9 mouse cellular contexts compared by ENCODE assay signal in the genomic region with DNA sequence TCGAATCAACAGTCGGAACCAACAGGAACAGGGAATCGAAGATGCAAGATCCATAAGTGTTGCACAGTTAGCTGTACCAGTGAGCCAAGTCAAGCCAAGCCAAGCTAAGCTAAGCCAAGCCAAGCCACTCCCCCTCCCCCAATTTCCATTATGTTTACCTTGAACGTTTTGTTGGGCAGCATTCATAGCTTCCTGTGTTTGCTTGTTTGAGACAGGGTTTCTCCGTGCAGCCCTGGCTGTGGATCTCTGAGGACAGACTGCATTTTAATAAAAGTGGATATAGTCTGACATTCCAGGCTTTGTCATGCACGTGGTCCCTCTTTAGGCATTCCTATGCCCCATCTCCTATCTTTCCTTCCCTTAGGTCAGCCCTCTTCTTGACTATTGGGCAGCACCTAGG. TPM values are rescaled to one million over a fixed set of nuclear protein-coding genes. Genes with fewer than 3 reads are reported as not detected.
DNase-seq lines count a peak whose midpoint lies in the region; ATAC-seq and TF ChIP-seq lines count a peak whose summit lies in the region.
"Had no signal": no experiment of that assay in that cellular context is flagged by ENCODE, and none has a peak within 500 bp of the region (broad histone marks: within the 10 kb centered on the region; RNA-seq: fewer than 3 reads in every experiment).

No protein-coding gene starts in this region.

- no peaks in the 10 kb centered on the region for H3K9me3 ChIP-seq in limb, embryonic 13.5 days
- H3K9me3 ChIP-seq in stomach, embryonic 16.5 days (replicated peaks; ENCODE audit: control insufficient read depth, low read length), result no peaks in the 10 kb centered on the region

- no peaks in the 10 kb centered on the region for H3K27me3 ChIP-seq in cerebellum, adult 2 months (ENCODE audit: control insufficient read depth, insufficient read depth, low read length)
- H3K27me3 ChIP-seq in thymus, adult 2 months (ENCODE audit: control insufficient read depth, insufficient read depth, low read length), result no peaks in the 10 kb centered on the region
- H3K27me3 ChIP-seq in limb, embryonic 13.5 days, result no peaks in the 10 kb centered on the region
- H3K27me3 ChIP-seq in stomach, embryonic 16.5 days (ENCODE audit: control insufficient read depth, insufficient read depth, low read length), result no peaks in the 10 kb centered on the region

- peak overlapping the region; percentile 85 for H3K9ac ChIP-seq in limb, embryonic 13.5 days
- peak overlapping the region; percentile 90 for H3K9ac ChIP-seq in stomach, embryonic 16.5 days (ENCODE audit: low read length)

- H3K36me3 ChIP-seq in thymus, adult 2 months (ENCODE audit: control insufficient read depth, insufficient read depth, low read length), result peaks cover 15% of the 10 kb centered on the region
- H3K36me3 ChIP-seq in limb, embryonic 13.5 days, result peaks cover 21% of the 10 kb centered on the region
- H3K36me3 ChIP-seq in stomach, embryonic 16.5 days (ENCODE audit: control insufficient read depth, insufficient read depth, low read length), result 0 out of 2 replicates have a peak, but pooled peaks cover 8% of the 10 kb centered on the region

- 27% methylated on average over 6 of the region's 6 CpGs for WGBS in cerebellum, adult 2 months
- WGBS in thymus, adult 2 months, result 56% methylated on average over 6 of the region's 6 CpGs
- WGBS in limb, embryonic 13.5 days, result 48% methylated on average over 6 of the region's 6 CpGs
- WGBS in stomach, embryonic 16.5 days, result 47% methylated on average over 6 of the region's 6 CpGs

- DNase-seq in cerebellum, adult 2 months, result no peak
- DNase-seq in thymus, adult 2 months, result no peak
- no peak for DNase-seq in thymus, postnatal 4 days
- no peak for DNase-seq in left cerebral cortex, adult 18-20 months (ENCODE audit: low spot score in 2 of 2)
- no peak for DNase-seq in left cerebral cortex, postnatal 4 days

- TF ChIP-seq POLR2A in cerebellum, adult 2 months (IDR thresholded peaks at IDR 0.05; ENCODE audit: borderline replicate concordance, insufficient read depth, low read length), result no peak
- TF ChIP-seq POLR2A in thymus, adult 2 months (IDR thresholded peaks at IDR 0.05; ENCODE audit: control insufficient read depth, extremely low read depth, insufficient read depth, low read length, poor library complexity), result no peak

- intact Hi-C loops in left cerebral cortex, postnatal 4 days (cut with DNase I), result no loop called here

- peak overlapping the region; percentile 76 for H3K4me2 ChIP-seq in limb, embryonic 13.5 days (replicated peaks)
- H3K4me2 ChIP-seq in stomach, embryonic 16.5 days (ENCODE audit: low read depth, low read length), result peak overlapping the region; percentile 79

- H3K27ac ChIP-seq in cerebellum, adult 2 months (ENCODE audit: insufficient read depth, low read length), result no peak overlapping the region
- peak overlapping the region; percentile 1; the same call in 1 of the 2 replicates for H3K27ac ChIP-seq in thymus, adult 2 months (ENCODE audit: control insufficient read depth, insufficient read depth, low read length)
- H3K27ac ChIP-seq in limb, embryonic 13.5 days, result peak overlapping the region; percentile 52; the same call in 1 of the 2 replicates
- peak overlapping the region; percentile 95 for H3K27ac ChIP-seq in stomach, embryonic 16.5 days (ENCODE audit: low read length)

- TF ChIP-seq CTCF in cerebellum, adult 2 months (IDR thresholded peaks at IDR 0.05; ENCODE audit: borderline replicate concordance, insufficient read depth, low read depth, low read length), result no peak
- no peak for TF ChIP-seq CTCF in thymus, adult 2 months (IDR thresholded peaks at IDR 0.05; ENCODE audit: borderline replicate concordance, control insufficient read depth, extremely low read depth, insufficient read depth, low read length, poor library complexity)

- peak overlapping the region; percentile 85 for H3K4me3 ChIP-seq in cerebellum, adult 2 months (replicated peaks; ENCODE audit: insufficient read depth, low read depth, low read length)
- peak overlapping the region; percentile 72; the same call in 1 of the 2 replicates for H3K4me3 ChIP-seq in thymus, adult 2 months (ENCODE audit: control insufficient read depth, insufficient read depth, low read length)
- H3K4me3 ChIP-seq in limb, embryonic 13.5 days, result peak overlapping the region; percentile 76
- peak overlapping the region; percentile 78 for H3K4me3 ChIP-seq in stomach, embryonic 16.5 days (replicated peaks; ENCODE audit: low read length)

- no peak for ATAC-seq in cerebellum, adult (ENCODE audit: insufficient number of reproducible peaks, low FRiP score, low TSS enrichment)
- 0 out of 2 replicates have a peak, but pooled peaks have one; percentile 0 for ATAC-seq in limb, embryonic 13.5 days (ENCODE audit: low FRiP score, low read depth)
- ATAC-seq in stomach, embryonic 16.5 days (ENCODE audit: insufficient read depth, low FRiP score), result no peak; the same call in 1 of the 2 replicates

- H3K4me1 ChIP-seq in cerebellum, adult 2 months (ENCODE audit: control insufficient read depth, insufficient read depth, low read length), result peaks cover 5% of the 10 kb centered on the region; the same call in 1 of the 2 replicates
- H3K4me1 ChIP-seq in thymus, adult 2 months (replicated peaks; ENCODE audit: control insufficient read depth, insufficient read depth, low read length), result peaks cover 8% of the 10 kb centered on the region; the same call in 1 of the 2 replicates
- peaks cover 14% of the 10 kb centered on the region for H3K4me1 ChIP-seq in limb, embryonic 13.5 days
- peaks cover 9% of the 10 kb centered on the region; the same call in 1 of the 2 replicates for H3K4me1 ChIP-seq in stomach, embryonic 16.5 days (ENCODE audit: control insufficient read depth, insufficient read depth, low read length)

RNA-seq across cellular contexts. Expression of a gene that starts 0.5 kb away (rescaled TPM):
- polyA plus RNA-seq in cerebellum, adult 2 months (2012; rRNA removed), result 49.3 and 53.4 TPM in 2 replicates
- 5.7 and 5.8 TPM in 2 replicates for polyA plus RNA-seq in thymus, adult 2 months (2012; rRNA removed)
- 94.3 and 99.8 TPM in 2 replicates for polyA plus RNA-seq in limb, embryonic 13.5 days (2015; fragmentation: Nextera tagmentation; extraction: Ambion mirVana)
- polyA plus RNA-seq in stomach, embryonic 16.5 days (2015; fragmentation: Nextera tagmentation; extraction: Ambion mirVana), result 99.8 and 113 TPM in 2 replicates
- 10 to 100 TPM; 24.0 to 29.4 TPM for total RNA-seq in left cerebral cortex, adult 18-20 months (2021)
- total RNA-seq in left cerebral cortex, postnatal 4 days (2021), result 10 to 100 TPM; 29.9 to 32.8 TPM

RNA-seq across cellular contexts. Expression of a gene that starts 9.0 kb away (rescaled TPM):
- 0.20 and 0.35 TPM in 2 replicates for polyA plus RNA-seq in cerebellum, adult 2 months (2012; rRNA removed)
- not detected in 2 replicates for polyA plus RNA-seq in thymus, adult 2 months (2012; rRNA removed)
- polyA plus RNA-seq in limb, embryonic 13.5 days (2015; fragmentation: Nextera tagmentation; extraction: Ambion mirVana), result not detected in 2 replicates
- polyA plus RNA-seq in stomach, embryonic 16.5 days (2015; fragmentation: Nextera tagmentation; extraction: Ambion mirVana), result 0.21 TPM in 2 replicates
- not detected for total RNA-seq in left cerebral cortex, adult 18-20 months (2021)
- under 1 TPM in 1 of 2 experiments, not detected in 1; 0.62 TPM for total RNA-seq in left cerebral cortex, postnatal 4 days (2021)
- total RNA-seq: neutrophil, adult 5-6 weeks had no signal

RNA-seq across cellular contexts. Expression of a gene that starts 21.1 kb away (rescaled TPM):
- polyA plus RNA-seq in cerebellum, adult 2 months (2012; rRNA removed), result 20.9 and 21.5 TPM in 2 replicates
- 8.0 and 10.8 TPM in 2 replicates for polyA plus RNA-seq in thymus, adult 2 months (2012; rRNA removed)
- 65.5 and 68.1 TPM in 2 replicates for polyA plus RNA-seq in limb, embryonic 13.5 days (2015; fragmentation: Nextera tagmentation; extraction: Ambion mirVana)
- 47.3 and 48.2 TPM in 2 replicates for polyA plus RNA-seq in stomach, embryonic 16.5 days (2015; fragmentation: Nextera tagmentation; extraction: Ambion mirVana)
- 10 to 100 TPM; 36.2 to 36.3 TPM for total RNA-seq in left cerebral cortex, adult 18-20 months (2021)
- 10 to 100 TPM; 37.5 to 40.3 TPM for total RNA-seq in left cerebral cortex, postnatal 4 days (2021)

RNA-seq across cellular contexts. Expression of a gene that starts 21.2 kb away (rescaled TPM):
- 45.3 and 46.7 TPM in 2 replicates for polyA plus RNA-seq in cerebellum, adult 2 months (2012; rRNA removed)
- polyA plus RNA-seq in thymus, adult 2 months (2012; rRNA removed), result 5.4 and 5.5 TPM in 2 replicates
- 60.0 and 61.6 TPM in 2 replicates for polyA plus RNA-seq in limb, embryonic 13.5 days (2015; fragmentation: Nextera tagmentation; extraction: Ambion mirVana)
- polyA plus RNA-seq in stomach, embryonic 16.5 days (2015; fragmentation: Nextera tagmentation; extraction: Ambion mirVana), result 42.4 and 51.1 TPM in 2 replicates
- 10 to 100 TPM; 62.9 to 67.4 TPM for total RNA-seq in left cerebral cortex, adult 18-20 months (2021)
- 10 to 100 TPM; 62.2 to 65.5 TPM for total RNA-seq in left cerebral cortex, postnatal 4 days (2021)

RNA-seq across cellular contexts. Expression of a gene that starts 33.4 kb away (rescaled TPM):
- 2.7 and 2.9 TPM in 2 replicates for polyA plus RNA-seq in cerebellum, adult 2 months (2012; rRNA removed)
- polyA plus RNA-seq in thymus, adult 2 months (2012; rRNA removed), result 3.6 and 4.9 TPM in 2 replicates
- polyA plus RNA-seq in limb, embryonic 13.5 days (2015; fragmentation: Nextera tagmentation; extraction: Ambion mirVana), result 13.5 and 16.0 TPM in 2 replicates
- polyA plus RNA-seq in stomach, embryonic 16.5 days (2015; fragmentation: Nextera tagmentation; extraction: Ambion mirVana), result 10.7 and 13.1 TPM in 2 replicates
- 1 to 10 TPM; 4.3 to 5.0 TPM for total RNA-seq in left cerebral cortex, adult 18-20 months (2021)
- total RNA-seq in left cerebral cortex, postnatal 4 days (2021), result 1 to 10 TPM; 5.1 to 5.9 TPM
